Mouse (Mus musculus) layer of hippocampus, postnatal 10 days (tissue): ENCODE measurements at regions not wholly inside any gene's neighbourhood (a gene's known extent, or its start where the extent isn't known, plus 50 kb on each side); places are given as distances from the start of the nearest gene placed in this dataset.
A peak's percentile ranks its signal among the peaks of the same experiment; 100 is the strongest.

Experiments
- DNase-seq, 2 experiments: peaks; one replicate each; pipeline ENCODE4 v3.0.0; 2021; ENCODE audit warnings: low spot score in 2 of 2

GRCm38 (mm10) chr2:84173450-84173849 lies 183.1 kb downstream of the Gm13691 start:
- DNase-seq = no peak

- no peak for DNase-seq
Measured at GRCm38 (mm10) chr2:84183624-84184287, 193.4 kb downstream of the Gm13691 start.

GRCm38 (mm10) chr2:84184288-84185015 lies 194.1 kb downstream of the Gm13691 start:
- DNase-seq = no peak

GRCm38 (mm10) chr2:84185016-84185330 lies 194.6 kb downstream of the Gm13691 start:
- no peak for DNase-seq

GRCm38 (mm10) chr2:84186126-84186701 lies 195.9 kb downstream of the Gm13691 start:
- peak; percentile 32 to 38 for DNase-seq

GRCm38 (mm10) chr2:84187456-84187855 lies 197.1 kb downstream of the Gm13691 start:
- no peak for DNase-seq

GRCm38 (mm10) chr2:84189302-84189701 lies 198.9 kb downstream of the Gm13691 start:
- no peak for DNase-seq

- no peak for DNase-seq
Measured at GRCm38 (mm10) chr2:84217116-84217515, 208.1 kb downstream of the Calcrl start.

- no peak for DNase-seq
Measured at GRCm38 (mm10) chr2:84222049-84222448, 203.2 kb downstream of the Calcrl start.

GRCm38 (mm10) chr2:84229777-84230176 lies 195.4 kb downstream of the Calcrl start:
- DNase-seq = no peak

- DNase-seq = no peak
Measured at GRCm38 (mm10) chr2:84235641-84236040, 189.6 kb downstream of the Calcrl start.

- no peak for DNase-seq
Measured at GRCm38 (mm10) chr2:84241244-84241643, 184.0 kb downstream of the Calcrl start.

GRCm38 (mm10) chr2:84241986-84242385 lies 183.2 kb downstream of the Calcrl start:
- no peak for DNase-seq

GRCm38 (mm10) chr2:84245900-84246299 lies 179.3 kb downstream of the Calcrl start:
- DNase-seq = no peak

GRCm38 (mm10) chr2:84246562-84246961 lies 178.6 kb downstream of the Calcrl start:
- DNase-seq = no peak

- no peak for DNase-seq
Measured at GRCm38 (mm10) chr2:84248169-84248568, 177.0 kb downstream of the Calcrl start.

GRCm38 (mm10) chr2:84249871-84250270 lies 175.3 kb downstream of the Calcrl start:
- no peak for DNase-seq

- DNase-seq = no peak
Measured at GRCm38 (mm10) chr2:84252076-84252475, 173.1 kb downstream of the Calcrl start.

- no peak for DNase-seq
Measured at GRCm38 (mm10) chr2:84258339-84259006, 166.7 kb downstream of the Calcrl start.

- DNase-seq = no peak
Measured at GRCm38 (mm10) chr2:84259222-84259621, 166.0 kb downstream of the Calcrl start.

- DNase-seq = no peak
Measured at GRCm38 (mm10) chr2:84260701-84261100, 164.5 kb downstream of the Calcrl start.

- no peak for DNase-seq
Measured at GRCm38 (mm10) chr2:84261481-84261880, 163.7 kb downstream of the Calcrl start.
